Mouse (Mus musculus) brain, adult 2 months (tissue): ENCODE data around the gene Rora.
"Not testable (repeated sequence)": the region's sequence is repeated elsewhere in the genome, so short reads cannot be mapped to it uniquely, and the experiment has no call there.

Experiments
- DNase-seq: peaks from one replicate; pipeline ENCODE4 v3.0.0; 2011; ENCODE audit warnings: low read depth, low spot score

Gene Rora

GRCm38 (mm10) chr9:69084720-69085661 is 431.4 kb downstream of the Rora start:
- DNase-seq: peak; percentile 62

DNA sequence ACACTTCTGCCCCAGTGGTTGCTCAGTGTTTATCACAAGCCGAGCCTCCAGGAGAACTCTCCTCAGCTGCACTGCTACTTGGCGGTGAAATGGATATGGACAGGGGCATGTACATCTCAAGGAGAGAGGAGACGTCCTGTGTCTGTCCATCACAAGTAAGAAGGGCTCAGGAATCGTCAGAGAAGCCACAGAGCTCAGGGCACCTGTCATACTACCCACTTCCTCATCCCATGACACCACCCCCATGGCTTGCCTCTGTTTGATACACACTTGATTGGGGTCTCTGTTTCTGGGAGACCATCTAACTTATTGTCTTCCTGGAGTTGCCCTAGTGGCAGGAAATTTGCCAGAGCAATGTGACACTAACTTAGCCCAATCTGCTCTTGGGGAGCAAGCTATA is 433.3 kb downstream of the Rora start:
- no peak for DNase-seq

GRCm38 (mm10) chr9:69087325-69087724 is 433.7 kb downstream of the Rora start:
- no peak for DNase-seq

- no peak for DNase-seq
Measured at GRCm38 (mm10) chr9:69090749-69091270, 437.2 kb downstream of the Rora start.

- peak; percentile 97 for DNase-seq
Measured at GRCm38 (mm10) chr9:69092119-69093013, 438.8 kb downstream of the Rora start.

DNA sequence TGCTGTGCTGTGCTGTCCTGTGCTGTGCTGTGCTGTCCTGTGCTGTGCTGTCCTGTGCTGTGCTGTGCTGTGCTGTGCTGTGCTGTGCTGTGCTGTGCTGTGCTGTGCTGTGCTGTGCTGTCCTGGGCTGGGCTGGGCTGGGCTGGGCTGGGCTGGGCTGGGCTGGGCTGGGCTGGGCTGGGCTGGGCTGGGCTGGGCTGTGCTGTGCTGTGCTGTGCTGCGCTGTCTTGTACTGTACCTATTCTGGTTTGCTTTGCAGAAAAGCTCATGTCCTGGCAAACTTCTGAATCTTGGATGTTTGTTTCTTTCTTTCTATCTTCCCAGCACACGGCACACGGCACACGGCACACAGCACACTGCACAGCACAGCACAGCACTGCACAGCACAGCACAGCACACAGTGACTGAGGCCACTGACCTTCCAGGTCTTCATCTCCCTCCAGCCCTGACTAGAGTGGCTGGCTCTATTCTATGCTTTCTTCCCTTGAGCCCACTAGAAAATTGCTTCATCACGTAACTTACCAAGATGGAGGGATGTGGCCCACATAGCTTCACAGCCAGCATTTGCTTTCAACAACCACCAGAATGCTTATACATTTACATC is 446.7 kb downstream of the Rora start:
- not testable (repeated sequence) for DNase-seq

DNA sequence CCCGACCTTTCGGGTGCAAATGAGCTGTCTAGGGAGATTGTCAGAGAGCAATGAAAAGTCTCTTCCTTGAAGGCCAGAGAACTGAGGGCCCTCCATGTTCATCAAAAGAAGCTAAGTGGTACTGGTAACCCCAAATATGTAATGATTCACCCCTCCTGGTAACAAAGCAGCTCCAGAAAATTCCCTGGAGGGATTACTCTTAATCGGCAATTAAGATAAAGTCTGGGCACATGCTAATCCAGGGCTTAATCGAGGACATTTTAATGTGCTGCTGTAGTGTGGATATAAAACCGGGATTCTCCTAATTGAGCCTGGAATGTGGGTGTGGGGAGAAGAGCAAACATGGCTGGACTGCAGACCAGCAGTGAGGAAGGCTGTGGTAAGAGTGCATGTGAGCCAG is 450.7 kb downstream of the Rora start:
- DNase-seq: no peak

- no peak for DNase-seq
Measured at GRCm38 (mm10) chr9:69109618-69110300, 456.2 kb downstream of the Rora start.

DNA sequence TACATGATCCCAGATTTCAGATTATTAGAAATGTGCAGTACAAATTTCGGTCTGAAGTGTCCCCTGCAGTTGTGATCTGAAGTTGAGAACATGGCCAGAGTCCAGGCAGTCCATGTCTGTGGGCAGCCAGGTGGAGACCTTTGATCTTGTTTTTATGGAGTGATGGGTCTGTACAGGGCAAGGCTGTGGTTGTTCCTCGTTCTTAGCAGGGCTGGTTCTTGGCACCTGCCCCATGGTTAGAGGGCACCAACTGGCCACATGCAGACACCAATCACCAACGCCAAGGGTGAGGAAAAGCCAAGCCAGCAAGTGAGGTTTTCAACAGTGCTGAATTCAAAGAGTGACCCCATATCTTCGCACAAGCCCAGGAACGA is 456.7 kb downstream of the Rora start:
- peak; percentile 70 for DNase-seq

GRCm38 (mm10) chr9:69110706-69111105 is 457.1 kb downstream of the Rora start:
- DNase-seq: no peak

DNA sequence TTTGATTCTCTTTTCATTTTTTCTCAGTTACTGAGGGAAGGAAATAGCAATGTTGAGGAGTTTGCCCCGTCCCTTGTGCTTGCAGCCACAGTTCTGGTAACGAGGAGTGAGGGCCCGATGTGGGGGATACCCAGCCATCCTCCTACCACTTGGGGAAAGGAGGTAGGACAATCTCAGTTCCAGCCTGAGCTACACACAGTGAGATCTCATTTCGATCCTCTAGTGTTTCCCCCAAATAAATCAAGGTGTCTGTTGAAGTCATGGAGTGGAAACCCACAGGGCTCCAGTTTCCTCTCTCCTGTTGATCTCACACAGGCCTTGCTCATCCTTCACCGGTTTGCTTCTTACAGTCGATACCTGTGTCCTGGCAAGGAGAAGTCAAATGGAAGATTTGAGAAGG is 458.0 kb downstream of the Rora start:
- no peak for DNase-seq

DNA sequence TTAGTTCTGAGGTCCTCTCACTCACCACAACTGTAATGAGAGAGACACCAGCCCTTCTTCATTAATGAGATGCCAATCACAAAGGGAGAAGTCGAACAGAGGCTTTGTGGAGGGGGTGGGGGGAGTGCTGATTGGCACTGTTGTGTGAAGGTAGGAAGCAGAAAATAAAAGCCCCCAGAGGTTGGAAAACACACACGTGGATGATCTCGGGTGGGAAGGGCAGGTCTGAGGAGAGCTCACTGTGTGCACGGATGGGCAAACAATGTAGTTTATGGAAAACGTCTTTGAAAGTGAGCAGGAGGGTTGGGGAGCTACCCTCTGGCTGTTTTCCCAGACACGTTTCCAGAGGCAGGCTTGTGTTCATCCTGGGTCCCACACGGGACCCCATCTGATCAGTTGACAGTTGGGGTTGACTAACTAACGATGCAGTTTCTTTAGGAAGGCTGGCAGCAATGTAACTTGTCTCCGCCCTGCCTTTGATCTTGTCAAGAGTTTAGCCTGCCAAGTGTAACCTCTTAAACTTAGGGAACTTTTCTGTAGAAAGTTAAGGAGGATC is 460.9 kb downstream of the Rora start:
- no peak for DNase-seq

GRCm38 (mm10) chr9:69116740-69117139 is 463.2 kb downstream of the Rora start:
- DNase-seq: no peak

DNA sequence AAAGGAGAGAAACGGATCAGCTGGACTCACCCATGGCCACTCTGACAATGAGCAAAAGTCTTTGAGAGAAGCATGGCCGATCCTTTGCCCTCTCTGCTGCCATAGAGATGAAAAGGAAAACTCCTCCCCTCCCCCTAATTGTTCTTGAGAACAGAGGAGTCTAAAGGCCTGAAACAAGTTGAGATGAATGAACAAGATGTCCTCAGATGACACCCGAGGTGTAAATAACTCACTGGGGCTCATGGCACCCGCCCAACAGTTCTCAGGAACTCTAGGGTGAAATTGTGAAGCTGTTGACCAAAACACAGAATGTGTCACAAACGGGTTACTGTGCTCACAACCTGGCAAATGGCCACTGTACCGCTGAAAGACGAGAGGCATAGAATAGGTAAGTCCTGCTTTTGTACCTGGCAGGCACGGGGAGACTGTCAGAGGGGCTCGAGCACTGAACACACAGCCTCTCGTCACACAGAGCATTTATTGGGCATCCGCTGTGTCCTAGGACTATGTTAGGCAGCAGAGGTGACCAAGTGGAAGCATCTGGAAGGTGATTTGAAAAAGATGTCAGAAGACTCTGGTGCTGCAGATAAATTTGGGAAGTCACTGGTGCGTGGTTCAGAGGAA is 467.6 kb downstream of the Rora start:
- no peak for DNase-seq

DNA sequence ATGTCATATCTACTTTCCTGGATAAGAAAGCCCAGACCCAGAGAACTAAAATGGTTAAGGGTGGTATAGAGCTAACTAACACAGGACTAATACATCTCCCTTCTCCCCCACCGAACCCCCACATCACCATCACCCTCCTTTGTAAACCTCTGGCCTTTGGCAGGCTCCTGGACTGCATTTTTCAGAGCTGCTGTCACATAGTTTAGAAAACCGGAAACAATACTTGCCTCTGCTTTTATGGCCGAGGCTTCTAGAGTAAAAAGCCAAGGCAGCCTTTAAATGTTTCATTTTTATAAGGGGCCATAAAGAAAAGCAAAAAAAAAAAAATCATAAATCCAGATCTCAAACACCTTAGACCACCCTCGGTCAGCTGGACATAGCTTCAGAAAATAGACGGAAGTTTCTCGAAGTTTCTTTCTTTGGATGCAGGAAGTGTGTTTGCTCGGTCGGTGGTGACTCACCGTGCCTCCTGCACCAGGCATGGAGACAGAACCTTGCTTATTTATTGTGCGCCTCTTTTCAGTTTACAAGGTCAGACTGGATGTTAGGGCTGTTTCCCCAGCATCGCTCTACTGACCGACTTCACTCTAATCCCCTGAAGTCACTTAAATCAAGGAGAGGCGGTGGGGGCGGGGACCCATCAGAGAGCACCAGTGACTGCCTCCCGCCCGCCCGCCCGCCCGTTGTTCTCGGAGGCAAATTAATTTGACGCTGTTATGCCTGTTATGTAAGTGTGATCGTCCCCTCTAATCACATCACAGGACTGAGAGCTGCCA is 471.6 kb downstream of the Rora start:
- peak; percentile 74 for DNase-seq

GRCm38 (mm10) chr9:69125787-69126161 is 472.2 kb downstream of the Rora start:
- no peak for DNase-seq

DNA sequence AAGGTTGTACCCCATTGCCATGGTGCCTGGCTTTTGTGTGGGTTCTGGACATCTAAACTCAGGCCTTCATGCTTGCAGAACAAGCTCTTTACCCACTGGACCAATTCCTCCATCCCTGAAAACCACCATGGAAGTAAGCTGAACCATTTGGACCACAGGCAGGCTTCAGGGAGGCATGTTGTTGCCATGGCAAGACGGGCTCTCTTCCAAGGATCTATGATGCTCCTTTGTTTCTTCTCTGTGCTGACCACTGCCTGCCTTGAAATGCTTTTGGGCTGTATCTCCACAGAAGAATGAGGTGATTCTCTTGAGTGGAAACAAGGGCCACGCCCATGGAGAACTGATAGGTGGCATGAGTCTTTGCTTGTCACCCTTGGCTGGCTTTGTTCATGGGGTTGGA is 473.0 kb downstream of the Rora start:
- DNase-seq: no peak

GRCm38 (mm10) chr9:69128335-69128734 is 474.7 kb downstream of the Rora start:
- no peak for DNase-seq

DNA sequence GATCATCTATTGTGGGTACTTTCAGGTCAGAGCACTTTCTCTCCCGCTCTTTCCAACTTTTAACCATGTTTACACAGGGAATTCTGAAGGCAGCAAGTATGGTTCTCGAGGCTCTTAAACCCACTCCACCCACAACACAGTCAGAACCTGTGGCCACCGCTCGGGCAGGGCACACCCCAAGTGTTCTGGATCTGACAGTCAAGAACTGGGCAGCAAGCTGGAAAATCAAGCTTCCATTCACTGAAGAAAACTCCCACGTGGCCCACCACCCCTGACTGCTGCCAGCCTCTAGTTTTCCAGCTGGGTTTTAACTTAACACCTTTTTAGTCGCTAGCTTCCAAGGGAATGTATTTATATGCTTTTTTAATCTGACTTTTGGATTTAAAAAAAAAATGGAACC is 479.4 kb downstream of the Rora start:
- no peak for DNase-seq

- DNase-seq: no peak
Measured at GRCm38 (mm10) chr9:69133696-69134095, 480.1 kb downstream of the Rora start.
